Mouse (Mus musculus): ENCODE measurements at regions not wholly inside any gene's neighbourhood (a gene's known extent, or its start where the extent isn't known, plus 50 kb on each side); places are given as distances from the start of the nearest gene placed in this dataset.

- DNase-seq (ENCODE audit: low spot score) = no peak
Observed at GRCm38 (mm10) chr9:32906233-32906872, 270.3 kb downstream of the Ets1 start.

GRCm38 (mm10) chr9:32910641-32911040 is 274.6 kb downstream of the Ets1 start:
- no peak for DNase-seq (ENCODE audit: low spot score)

GRCm38 (mm10) chr9:32915633-32916032 is 279.6 kb downstream of the Ets1 start:
- DNase-seq (ENCODE audit: low spot score) = no peak

- DNase-seq (ENCODE audit: low spot score) = no peak
Observed at GRCm38 (mm10) chr9:32916731-32917130, 280.7 kb downstream of the Ets1 start.

GRCm38 (mm10) chr9:32923925-32924324 is 287.9 kb downstream of the Ets1 start:
- DNase-seq (ENCODE audit: low spot score) = no peak

GRCm38 (mm10) chr9:32924333-32924886 is 288.4 kb downstream of the Ets1 start:
- DNase-seq (ENCODE audit: low spot score) = no peak

GRCm38 (mm10) chr9:32925036-32925435 is 289.0 kb downstream of the Ets1 start:
- no peak for DNase-seq (ENCODE audit: low spot score)

- no peak for DNase-seq (ENCODE audit: low spot score)
Observed at GRCm38 (mm10) chr9:32925720-32926595, 289.9 kb downstream of the Ets1 start.

GRCm38 (mm10) chr9:32927656-32928055 is 291.6 kb downstream of the Ets1 start:
- no peak for DNase-seq (ENCODE audit: low spot score)

GRCm38 (mm10) chr9:32928289-32929000 is 292.4 kb downstream of the Ets1 start:
- DNase-seq (ENCODE audit: low spot score) = no peak

GRCm38 (mm10) chr9:32929331-32929730 is 293.3 kb downstream of the Ets1 start:
- no peak for DNase-seq (ENCODE audit: low spot score)

GRCm38 (mm10) chr9:32929826-32930225 is 293.8 kb downstream of the Ets1 start:
- DNase-seq (ENCODE audit: low spot score) = no peak

- DNase-seq (ENCODE audit: low spot score) = no peak
Observed at GRCm38 (mm10) chr9:32931266-32932005, 295.4 kb downstream of the Ets1 start.

- DNase-seq (ENCODE audit: low spot score) = no peak
Observed at GRCm38 (mm10) chr9:32933237-32934071, 297.4 kb downstream of the Ets1 start.

GRCm38 (mm10) chr9:32934436-32934835 is 298.4 kb downstream of the Ets1 start:
- DNase-seq (ENCODE audit: low spot score) = no peak

GRCm38 (mm10) chr9:32936462-32936861 is 300.4 kb downstream of the Ets1 start:
- no peak for DNase-seq (ENCODE audit: low spot score)

- no peak for DNase-seq (ENCODE audit: low spot score)
Observed at GRCm38 (mm10) chr9:32937391-32937790, 301.4 kb downstream of the Ets1 start.

GRCm38 (mm10) chr9:32938857-32939256 is 302.8 kb downstream of the Ets1 start:
- no peak for DNase-seq (ENCODE audit: low spot score)

GRCm38 (mm10) chr9:32939626-32940025 is 303.6 kb downstream of the Ets1 start:
- no peak for DNase-seq (ENCODE audit: low spot score)

- peak; percentile 62 for DNase-seq (ENCODE audit: low spot score)
Observed at GRCm38 (mm10) chr9:32940111-32940813, 304.2 kb downstream of the Ets1 start.

Data from layer of hippocampus, adult 9-10 months (tissue).